Mouse (Mus musculus): ENCODE measurements at regions not wholly inside any gene's neighbourhood (a gene's known extent, or its start where the extent isn't known, plus 50 kb on each side); places are given as distances from the start of the nearest gene placed in this dataset.

DNA sequence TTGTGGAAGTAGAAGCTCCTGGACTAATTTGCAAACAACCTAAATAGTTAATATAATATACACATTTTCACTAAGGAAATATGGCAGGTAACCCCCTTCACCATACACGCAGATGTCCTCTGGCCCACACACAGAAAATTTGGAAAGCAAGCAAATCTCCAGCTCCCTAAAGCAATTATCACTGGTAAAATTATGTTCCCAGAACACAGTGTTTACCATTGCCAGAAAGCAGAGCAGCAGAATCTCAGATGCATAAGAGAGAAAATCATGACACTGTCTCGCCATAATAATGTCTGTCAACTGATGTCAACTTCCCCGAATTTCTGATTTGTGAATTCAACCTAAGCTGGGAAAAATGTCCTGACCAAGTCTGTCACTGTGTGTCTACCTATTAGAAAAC lies 999.1 kb downstream of the Gsdmc2 start:
- H3K9me3 ChIP-seq (ENCODE audit: control insufficient read depth, insufficient read depth, low read depth, low read length) = no peaks in the 10 kb centered on the region
- DNase-seq (ENCODE audit: low read depth, low spot score) = no peak
- TF ChIP-seq ZNF384 (IDR thresholded peaks at IDR 0.05; ENCODE audit: low read depth, low read length) (no peak), ZC3H11A (IDR thresholded peaks at IDR 0.05; ENCODE audit: borderline replicate concordance, low read depth, low read length) (no peak), HCFC1 (IDR thresholded peaks at IDR 0.05; ENCODE audit: borderline replicate concordance, insufficient read depth, low read length) (no peak), CHD2 (IDR thresholded peaks at IDR 0.05; ENCODE audit: low read depth, low read length) (no peak), MAFK (IDR thresholded peaks at IDR 0.05; ENCODE audit: insufficient read depth, low read depth, low read length) (no peak)
- H3K4me1 ChIP-seq (ENCODE audit: control insufficient read depth in 2 of 2, insufficient read depth in 2 of 2, low read length in 2 of 2, poor library complexity in 1 of 2) = no peaks in the 10 kb centered on the region
- no peak overlapping the region for H3K27ac ChIP-seq (ENCODE audit: insufficient read depth, low read depth, low read length, poor library complexity, severe bottlenecking)
- no peak overlapping the region for H3K4me3 ChIP-seq (ENCODE audit: insufficient read depth in 1 of 2, low read depth in 1 of 2, low read length in 2 of 2, poor library complexity in 1 of 2, severe bottlenecking in 1 of 2)
- H3K36me3 ChIP-seq (ENCODE audit: control insufficient read depth, insufficient read depth, low read length, poor library complexity, severe bottlenecking) = no peaks in the 10 kb centered on the region
- no peak overlapping the region for H3K9ac ChIP-seq (ENCODE audit: insufficient read depth, low read depth, low read length, poor library complexity, severe bottlenecking)
- in situ Hi-C loops (cut with MboI; ENCODE audit: low sequenced_read_pairs in 2 of 2, unreplicated experiment in 2 of 2) = no loop called here

DNA sequence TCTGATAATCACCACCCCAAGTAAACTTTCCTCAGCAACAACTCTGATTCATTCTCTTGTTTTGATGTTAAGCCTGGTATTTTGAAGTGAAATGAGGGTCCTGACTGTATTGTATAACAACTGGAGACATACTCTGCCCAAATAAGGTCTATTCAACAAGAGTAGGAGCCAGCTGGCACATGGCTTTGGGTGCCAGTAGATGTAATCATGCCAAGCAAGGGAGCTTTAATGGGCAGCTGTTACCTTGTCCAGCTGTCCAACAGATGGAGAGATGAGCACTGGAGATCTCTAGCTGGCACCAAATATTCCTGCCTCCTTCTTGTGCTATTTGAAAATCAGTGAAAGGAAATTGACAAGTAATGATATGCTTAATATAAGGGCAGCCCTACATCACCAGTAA lies 1019.4 kb downstream of the Gsdmc2 start:
- no peak overlapping the region for H3K9ac ChIP-seq (ENCODE audit: insufficient read depth, low read depth, low read length, poor library complexity, severe bottlenecking)
- H3K4me1 ChIP-seq (ENCODE audit: control insufficient read depth in 2 of 2, insufficient read depth in 2 of 2, low read length in 2 of 2, poor library complexity in 1 of 2) = no peaks in the 10 kb centered on the region
- DNase-seq (ENCODE audit: low read depth, low spot score) = no peak
- in situ Hi-C loops (cut with MboI; ENCODE audit: low sequenced_read_pairs in 2 of 2, unreplicated experiment in 2 of 2) = no loop called here
- TF ChIP-seq ZC3H11A (IDR thresholded peaks at IDR 0.05; ENCODE audit: borderline replicate concordance, low read depth, low read length) (no peak), HCFC1 (IDR thresholded peaks at IDR 0.05; ENCODE audit: borderline replicate concordance, insufficient read depth, low read length) (no peak), CHD2 (IDR thresholded peaks at IDR 0.05; ENCODE audit: low read depth, low read length) (no peak), ZNF384 (IDR thresholded peaks at IDR 0.05; ENCODE audit: low read depth, low read length) (no peak), MAFK (IDR thresholded peaks at IDR 0.05; ENCODE audit: insufficient read depth, low read depth, low read length) (no peak)
- H3K9me3 ChIP-seq (ENCODE audit: control insufficient read depth, insufficient read depth, low read depth, low read length) = no peaks in the 10 kb centered on the region
- no peak overlapping the region for H3K4me3 ChIP-seq (ENCODE audit: insufficient read depth in 1 of 2, low read depth in 1 of 2, low read length in 2 of 2, poor library complexity in 1 of 2, severe bottlenecking in 1 of 2)
- no peaks in the 10 kb centered on the region for H3K36me3 ChIP-seq (ENCODE audit: control insufficient read depth, insufficient read depth, low read length, poor library complexity, severe bottlenecking)
- H3K27ac ChIP-seq (ENCODE audit: insufficient read depth, low read depth, low read length, poor library complexity, severe bottlenecking) = no peak overlapping the region

DNA sequence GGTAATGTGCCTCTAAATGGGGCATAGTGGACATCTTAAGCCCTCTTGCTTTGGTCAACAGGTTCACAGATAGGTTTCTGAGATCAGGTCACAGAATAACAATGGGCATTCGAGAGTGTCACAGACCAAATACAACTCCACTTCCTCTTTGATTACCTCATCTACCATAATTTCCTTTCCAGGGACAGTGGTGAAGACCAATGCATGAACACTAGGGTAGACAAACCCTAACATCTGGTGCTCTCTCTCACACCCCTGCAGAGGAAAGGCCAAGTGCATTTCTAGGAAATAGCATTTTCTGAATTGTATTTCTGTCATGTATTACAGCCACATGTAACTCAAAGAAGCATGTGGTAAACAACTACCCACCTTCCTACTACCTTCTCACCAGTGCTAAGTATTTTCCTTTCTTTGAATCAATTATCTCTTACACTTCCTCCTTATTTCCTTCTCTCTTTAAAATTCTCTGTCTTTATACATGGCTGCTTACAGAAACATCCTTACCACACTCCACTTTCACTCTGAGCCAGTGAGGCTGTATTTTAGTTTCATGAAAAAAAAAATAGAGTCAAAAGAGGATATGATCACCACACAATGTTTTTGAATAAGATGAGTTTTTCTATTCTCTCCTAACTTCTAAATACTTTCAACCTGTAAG lies 1021.0 kb downstream of the Gsdmc2 start:
- Histone ChIP-seq H3K9ac (ENCODE audit: insufficient read depth, low read depth, low read length, poor library complexity, severe bottlenecking) (no peak overlapping the region), H3K36me3 (ENCODE audit: control insufficient read depth, insufficient read depth, low read length, poor library complexity, severe bottlenecking) (no peaks in the 10 kb centered on the region), H3K4me3 (ENCODE audit: insufficient read depth in 1 of 2, low read depth in 1 of 2, low read length in 2 of 2, poor library complexity in 1 of 2, severe bottlenecking in 1 of 2) (no peak overlapping the region), H3K4me1 (ENCODE audit: control insufficient read depth in 2 of 2, insufficient read depth in 2 of 2, low read length in 2 of 2, poor library complexity in 1 of 2) (no peaks in the 10 kb centered on the region), H3K9me3 (ENCODE audit: control insufficient read depth, insufficient read depth, low read depth, low read length) (no peaks in the 10 kb centered on the region), H3K27ac (ENCODE audit: insufficient read depth, low read depth, low read length, poor library complexity, severe bottlenecking) (no peak overlapping the region)
- DNase-seq (ENCODE audit: low read depth, low spot score) = no peak
- TF ChIP-seq HCFC1 (IDR thresholded peaks at IDR 0.05; ENCODE audit: borderline replicate concordance, insufficient read depth, low read length) (no peak), ZC3H11A (IDR thresholded peaks at IDR 0.05; ENCODE audit: borderline replicate concordance, low read depth, low read length) (no peak), ZNF384 (IDR thresholded peaks at IDR 0.05; ENCODE audit: low read depth, low read length) (no peak), MAFK (IDR thresholded peaks at IDR 0.05; ENCODE audit: insufficient read depth, low read depth, low read length) (no peak), CHD2 (IDR thresholded peaks at IDR 0.05; ENCODE audit: low read depth, low read length) (no peak)
- in situ Hi-C loops (cut with MboI; ENCODE audit: low sequenced_read_pairs in 2 of 2, unreplicated experiment in 2 of 2) = loop anchor here in 1 of 2 experiments (25.0 kb wide), 1 partner anchor 862 kb away; no protein-coding TSS in a partner anchor

DNA sequence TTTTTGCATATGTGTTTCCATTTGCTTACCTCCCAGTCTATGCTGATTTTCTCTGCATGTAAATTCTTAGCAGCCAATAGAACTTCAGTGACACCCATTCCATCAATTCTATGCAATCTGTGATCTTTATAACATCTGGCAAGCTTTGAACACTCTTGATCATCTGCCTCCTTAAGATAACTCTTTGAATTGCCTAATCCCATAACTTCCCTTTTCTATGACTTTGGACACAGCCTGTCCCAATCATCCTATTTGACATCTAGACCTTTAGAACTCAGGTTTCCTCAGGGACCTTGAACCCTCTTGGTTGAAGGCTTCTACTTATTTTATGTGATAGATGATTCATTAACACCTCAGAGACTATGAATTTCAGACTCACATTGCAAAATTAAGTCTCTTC lies 1022.7 kb downstream of the Gsdmc2 start:
- Histone ChIP-seq H3K4me3 (ENCODE audit: insufficient read depth in 1 of 2, low read depth in 1 of 2, low read length in 2 of 2, poor library complexity in 1 of 2, severe bottlenecking in 1 of 2) (no peak overlapping the region), H3K27ac (ENCODE audit: insufficient read depth, low read depth, low read length, poor library complexity, severe bottlenecking) (no peak overlapping the region), H3K9me3 (ENCODE audit: control insufficient read depth, insufficient read depth, low read depth, low read length) (no peaks in the 10 kb centered on the region), H3K36me3 (ENCODE audit: control insufficient read depth, insufficient read depth, low read length, poor library complexity, severe bottlenecking) (no peaks in the 10 kb centered on the region), H3K4me1 (ENCODE audit: control insufficient read depth in 2 of 2, insufficient read depth in 2 of 2, low read length in 2 of 2, poor library complexity in 1 of 2) (no peaks in the 10 kb centered on the region), H3K9ac (ENCODE audit: insufficient read depth, low read depth, low read length, poor library complexity, severe bottlenecking) (no peak overlapping the region)
- TF ChIP-seq CHD2 (IDR thresholded peaks at IDR 0.05; ENCODE audit: low read depth, low read length) (no peak), HCFC1 (IDR thresholded peaks at IDR 0.05; ENCODE audit: borderline replicate concordance, insufficient read depth, low read length) (no peak), ZC3H11A (IDR thresholded peaks at IDR 0.05; ENCODE audit: borderline replicate concordance, low read depth, low read length) (no peak), ZNF384 (IDR thresholded peaks at IDR 0.05; ENCODE audit: low read depth, low read length) (no peak), MAFK (IDR thresholded peaks at IDR 0.05; ENCODE audit: insufficient read depth, low read depth, low read length) (no peak)
- no peak for DNase-seq (ENCODE audit: low read depth, low spot score)
- in situ Hi-C loops (cut with MboI; ENCODE audit: low sequenced_read_pairs in 2 of 2, unreplicated experiment in 2 of 2) = loop anchor here in 1 of 2 experiments (25.0 kb wide), 1 partner anchor 860 kb away; no protein-coding TSS in a partner anchor

All from ES-E14 (cell line).